In genomic region chr7:130161581-130161980, GRCm38 (mm10) we compare ENCODE assay signal across 16 mouse cellular contexts.
DNase-seq lines count a peak whose midpoint lies in the region; ATAC-seq lines count a peak whose summit lies in the region.
"Had no signal": no experiment of that assay in that cellular context is flagged by ENCODE, and none has a peak within 500 bp of the region (broad histone marks: within the 10 kb centered on the region; RNA-seq: fewer than 3 reads in every experiment).

No protein-coding gene starts in this region.

- 44% methylated on average over 5 of the region's 5 CpGs for WGBS in embryonic facial prominence, embryonic 11.5 days
- 51% methylated on average over 5 of the region's 5 CpGs for whole genome bisulfite sequencing in kidney, embryonic 15.5 days
- 27% methylated on average over 5 of the region's 5 CpGs for WGBS in limb, embryonic 12.5 days
- WGBS in hindbrain, embryonic 16.5 days: 80% methylated on average over 5 of the region's 5 CpGs

- DNase-seq in embryo, embryonic 10.5 days (ENCODE audit: low spot score): peak; percentile 56
- DNase-seq in embryonic facial prominence, embryonic 11.5 days (ENCODE audit: low spot score): peak; percentile 53
- no peak for DNase-seq in ovary, postnatal 10 days (ENCODE audit: low spot score)
- DNase-seq in liver: no peak
- DNase-seq: adrenal gland, postnatal 14 days; cerebellum, postnatal 14 days; forebrain, postnatal 0 days; lung, postnatal 4 days; right cerebral cortex, adult 18-20 months; spleen, adult 18-20 months had no signal

- H3K27me3 ChIP-seq in embryonic facial prominence, embryonic 11.5 days (ENCODE audit: control insufficient read depth, insufficient read depth, low read length): no peaks in the 10 kb centered on the region
- H3K27me3 ChIP-seq in kidney, embryonic 15.5 days: no peaks in the 10 kb centered on the region
- no peaks in the 10 kb centered on the region for H3K27me3 ChIP-seq in limb, embryonic 12.5 days
- H3K27me3 ChIP-seq in hindbrain, embryonic 16.5 days (replicated peaks; ENCODE audit: control insufficient read depth, insufficient read depth, low read length): no peaks in the 10 kb centered on the region
- H3K27me3 ChIP-seq: heart, embryonic 15.5 days had no signal

- peak overlapping the region; percentile 59 for H3K27ac ChIP-seq in embryonic facial prominence, embryonic 11.5 days (replicated peaks; ENCODE audit: low read depth, low read length)
- H3K27ac ChIP-seq in kidney, embryonic 15.5 days: peak overlapping the region; percentile 52
- H3K27ac ChIP-seq in limb, embryonic 12.5 days: peak overlapping the region; percentile 84
- no peak overlapping the region for H3K27ac ChIP-seq in hindbrain, embryonic 16.5 days (ENCODE audit: low read depth, low read length)
- H3K27ac ChIP-seq: heart, embryonic 15.5 days; hindbrain, embryonic 14.5 days had no signal

- H3K4me1 ChIP-seq in embryonic facial prominence, embryonic 11.5 days (ENCODE audit: control insufficient read depth, insufficient read depth, low read length): 0 out of 2 replicates have a peak, but pooled peaks cover 2% of the 10 kb centered on the region
- H3K4me1 ChIP-seq in kidney, embryonic 15.5 days: peaks cover 29% of the 10 kb centered on the region
- H3K4me1 ChIP-seq in limb, embryonic 12.5 days (replicated peaks): peaks cover 43% of the 10 kb centered on the region
- H3K4me1 ChIP-seq in hindbrain, embryonic 16.5 days (ENCODE audit: control insufficient read depth, insufficient read depth, low read depth, low read length): no peaks in the 10 kb centered on the region

- H3K4me2 ChIP-seq in embryonic facial prominence, embryonic 11.5 days (ENCODE audit: low read depth, low read length): no peak overlapping the region
- no peak overlapping the region for H3K4me2 ChIP-seq in kidney, embryonic 15.5 days
- no peak overlapping the region for H3K4me2 ChIP-seq in limb, embryonic 12.5 days
- H3K4me2 ChIP-seq in hindbrain, embryonic 16.5 days (ENCODE audit: low read length): no peak overlapping the region
- H3K4me2 ChIP-seq: heart, embryonic 15.5 days; hindbrain, embryonic 14.5 days had no signal

- H3K36me3 ChIP-seq in embryonic facial prominence, embryonic 11.5 days (replicated peaks; ENCODE audit: control insufficient read depth, insufficient read depth, low read depth, low read length): peaks cover 3% of the 10 kb centered on the region
- peaks cover 29% of the 10 kb centered on the region for H3K36me3 ChIP-seq in kidney, embryonic 15.5 days
- peaks cover 28% of the 10 kb centered on the region for H3K36me3 ChIP-seq in limb, embryonic 12.5 days
- H3K36me3 ChIP-seq in hindbrain, embryonic 16.5 days (ENCODE audit: control insufficient read depth, insufficient read depth, low read length): no peaks in the 10 kb centered on the region
- H3K36me3 ChIP-seq: heart, embryonic 15.5 days had no signal

- H3K9me3 ChIP-seq in embryonic facial prominence, embryonic 11.5 days (replicated peaks; ENCODE audit: control insufficient read depth, low read length): no peaks in the 10 kb centered on the region
- H3K9me3 ChIP-seq in kidney, embryonic 15.5 days (replicated peaks): no peaks in the 10 kb centered on the region
- H3K9me3 ChIP-seq in limb, embryonic 12.5 days: no peaks in the 10 kb centered on the region
- H3K9me3 ChIP-seq in hindbrain, embryonic 16.5 days (ENCODE audit: control insufficient read depth, low read length): no peaks in the 10 kb centered on the region
- H3K9me3 ChIP-seq: heart, embryonic 15.5 days had no signal

- H3K4me3 ChIP-seq in embryonic facial prominence, embryonic 11.5 days (ENCODE audit: low read depth, low read length): no peak overlapping the region
- no peak overlapping the region for H3K4me3 ChIP-seq in kidney, embryonic 15.5 days (replicated peaks)
- H3K4me3 ChIP-seq in limb, embryonic 12.5 days (replicated peaks): no peak overlapping the region
- H3K4me3 ChIP-seq in hindbrain, embryonic 16.5 days (ENCODE audit: low read length): no peak overlapping the region
- H3K4me3 ChIP-seq: heart, embryonic 15.5 days had no signal

- no peak overlapping the region for H3K9ac ChIP-seq in embryonic facial prominence, embryonic 11.5 days (replicated peaks; ENCODE audit: low read length)
- H3K9ac ChIP-seq in kidney, embryonic 15.5 days: no peak overlapping the region
- no peak overlapping the region for H3K9ac ChIP-seq in limb, embryonic 12.5 days (replicated peaks)
- H3K9ac ChIP-seq in hindbrain, embryonic 16.5 days (ENCODE audit: low read depth, low read length): no peak overlapping the region
- H3K9ac ChIP-seq: forebrain, postnatal 0 days; heart, embryonic 15.5 days; hindbrain, embryonic 14.5 days had no signal

- no peak for ATAC-seq in embryonic facial prominence, embryonic 11.5 days (replicated peaks; ENCODE audit: insufficient number of reproducible peaks, low FRiP score, low TSS enrichment, low read depth)
- ATAC-seq in kidney, embryonic 15.5 days (replicated peaks; ENCODE audit: low FRiP score): peak; percentile 52; the same call in 1 of the 2 replicates
- peak; percentile 17; the same call in 1 of the 2 replicates for ATAC-seq in limb, embryonic 12.5 days (ENCODE audit: insufficient number of reproducible peaks, insufficient read depth, low FRiP score, low TSS enrichment, low read depth)
- ATAC-seq in hindbrain, embryonic 16.5 days: no peak
- ATAC-seq: forebrain, postnatal 0 days; midbrain, embryonic 16.5 days had no signal

Comparison
In these comparisons a context has a peak if more than half of its experiments do, and no peak if none do; other contexts are left out.
1. DNase-seq: peak in embryo, embryonic 10.5 days (single experiment) and embryonic facial prominence, embryonic 11.5 days (single experiment); none in ovary, postnatal 10 days (single experiment) and liver (single experiment).
2. ATAC-seq: peak in kidney, embryonic 15.5 days (single experiment) and limb, embryonic 12.5 days (single experiment); none in embryonic facial prominence, embryonic 11.5 days (single experiment) and hindbrain, embryonic 16.5 days (single experiment).